Mouse (Mus musculus) bone marrow macrophage, adult 2 months (primary cell): ENCODE measurements around the gene Mafg.

ENCODE experiments used
- CTCF ChIP-seq: IDR thresholded peaks from 2 replicates; pipeline ENCODE4 v1.5.1; 2012; ENCODE audit warnings: low read depth, mild to moderate bottlenecking, low read length, moderate library complexity
- POLR2A ChIP-seq: IDR thresholded peaks from 2 replicates; pipeline ENCODE4 v1.6.1; 2012; ENCODE audit warnings: mild to moderate bottlenecking, low read depth, low read length, borderline replicate concordance

DNA sequence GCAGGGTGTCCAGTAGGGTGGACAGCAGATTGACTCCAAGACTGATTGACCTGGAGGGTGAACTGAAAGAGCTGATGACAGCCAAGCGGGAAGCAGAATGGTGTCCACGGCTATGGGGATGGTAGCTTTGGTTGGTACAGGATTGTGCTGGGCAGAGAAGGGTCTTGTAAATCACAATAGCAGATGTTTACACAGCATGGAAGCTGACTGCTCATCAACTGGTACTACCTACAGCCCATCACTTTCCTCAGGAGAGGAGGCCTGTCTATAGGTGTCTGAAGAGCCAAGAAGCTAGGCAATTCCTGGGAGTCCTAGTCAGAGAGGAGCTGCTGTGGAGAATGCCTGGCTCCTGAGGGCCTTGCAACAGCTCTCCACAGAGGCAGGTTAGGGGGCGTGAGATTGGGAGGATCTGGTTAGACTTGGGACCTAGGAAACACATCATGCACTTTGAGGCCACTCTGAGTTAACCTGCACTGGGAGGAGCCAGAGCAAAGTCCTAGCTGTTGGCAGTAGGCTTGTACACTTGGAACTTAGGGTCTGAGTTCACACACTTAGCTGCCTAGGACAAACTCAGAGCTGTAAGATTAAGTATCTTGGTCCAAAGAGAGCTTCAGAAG is 56.9 kb downstream of the Mafg start:
- TF ChIP-seq CTCF, result no peak
- TF ChIP-seq POLR2A, result no peak
